ENCODE assay signal across 14 mouse cellular contexts in genomic region chr17:34477238-34478013, GRCm38 (mm10). TPM values are rescaled to one million over a fixed set of nuclear protein-coding genes. Genes with fewer than 3 reads are reported as not detected.
"Had no signal": no experiment of that assay in that cellular context is flagged by ENCODE, and none has a peak within 500 bp of the region (broad histone marks: within the 10 kb centered on the region; RNA-seq: fewer than 3 reads in every experiment).

Gene Btnl4 (minus strand): TSS chr17:34477318.

RNA-seq across cellular contexts. Expression of gene Btnl4, which starts in this region (rescaled TPM):
- total RNA-seq: megakaryocyte, adult 5-6 weeks; megakaryocyte-erythroid progenitor cell, adult 5-6 weeks had no signal
- polyA plus RNA-seq: liver, embryonic 14.5 days; lung, embryonic 14.5 days; lung, embryonic 16.5 days; midbrain, embryonic 10.5 days; midbrain, embryonic 12.5 days; midbrain, embryonic 14.5 days; midbrain, embryonic 16.5 days; myocyte; neural tube, embryonic 11.5 days; neural tube, embryonic 13.5 days; neural tube, embryonic 15.5 days; urinary bladder, adult 2 months had no signal
